Mouse (Mus musculus) midbrain, embryonic 15.5 days (tissue): Measurements from ENCODE around the gene Mex3d. TPM values are rescaled to one million over a fixed set of nuclear protein-coding genes. Genes with fewer than 3 reads are reported as not detected.

Source experiments
- ATAC-seq: fragments of 200-750 bp; cut with Nextera tagmentation; replicated peaks from 2 replicates; pipeline ENCODE4 v1.8.0; 2017; ENCODE audit warnings: moderate TSS enrichment
- H3K27ac ChIP-seq: fragments of 300-500 bp; sonication (generic); 2 replicates; pipeline ENCODE4 v1.5.1; 2015; ENCODE audit warnings: mild to moderate bottlenecking, inconsistent platforms
- H3K27me3 ChIP-seq: fragments of 300-500 bp; sonication (generic); replicated peaks from 2 replicates; pipeline ENCODE4 v1.6.1; 2015; ENCODE audit warnings: inconsistent platforms
- H3K36me3 ChIP-seq: fragments of 300-500 bp; sonication (generic); replicated peaks from 2 replicates; pipeline ENCODE4 v1.6.1; 2015; ENCODE audit warnings: inconsistent platforms
- H3K4me1 ChIP-seq: fragments of 300-500 bp; sonication (generic); 2 replicates; pipeline ENCODE4 v1.6.1; 2015; ENCODE audit warnings: inconsistent platforms
- H3K4me2 ChIP-seq: fragments of 300-500 bp; sonication (generic); 2 replicates; pipeline ENCODE4 v1.6.1; 2015; ENCODE audit warnings: inconsistent platforms, mild to moderate bottlenecking, moderate library complexity
- H3K4me3 ChIP-seq: fragments of 300-500 bp; sonication (generic); 2 replicates; pipeline ENCODE4 v1.5.1; 2015; ENCODE audit warnings: mild to moderate bottlenecking, inconsistent platforms
- H3K9ac ChIP-seq: fragments of 300-500 bp; sonication (generic); 2 replicates; pipeline ENCODE4 v1.6.1; 2015; ENCODE audit warnings: mild to moderate bottlenecking, inconsistent platforms
- H3K9me3 ChIP-seq: fragments of 300-500 bp; sonication (generic); 2 replicates; pipeline ENCODE4 v1.6.1; 2016; ENCODE audit warnings: inconsistent platforms
- WGBS: fragments of 180-500 bp; shearing (Covaris S2); methylation state at CpG from one replicate; pipeline ENCODE4 v1.1.7; 2015; ENCODE audit warnings: mixed read lengths; 5-methylcytosine and 5-hydroxymethylcytosine counted together
- polyA plus RNA-seq: library from polyadenylated mRNA; unstranded; fragments of >200 nt; fragmentation: Nextera tagmentation; extraction: Ambion mirVana; gene quantifications from 2 replicates; pipeline ENCODE4 v1.2.1, GENCODE M21; 2015

Gene Mex3d
- polyA plus RNA-seq, 1 experiment from 2014 or later = 18.3 TPM

DNA sequence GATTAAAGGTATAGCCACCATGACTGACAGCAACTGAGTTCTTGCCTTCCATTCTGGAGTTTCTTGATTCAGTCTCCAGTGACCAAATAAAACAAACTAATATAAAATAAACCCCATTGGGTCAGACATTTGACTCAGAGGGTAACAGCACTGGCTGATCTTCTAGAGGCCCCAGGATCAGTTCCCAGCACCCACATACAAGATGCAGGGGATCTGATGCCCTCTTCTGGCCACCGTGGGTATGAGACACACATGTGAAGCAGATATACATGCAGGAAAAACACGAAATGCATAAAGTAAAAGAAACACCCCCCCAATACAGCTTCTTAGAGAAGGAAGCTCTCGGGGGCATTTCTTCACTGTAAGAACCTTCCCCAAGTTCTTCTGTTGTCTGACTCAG is 37.6 kb upstream of the Mex3d start:
- peaks cover 17% of the 10 kb centered on the region; the same call in 1 of the 2 replicates for H3K4me1 ChIP-seq
- H3K27me3 ChIP-seq = no peaks in the 10 kb centered on the region
- H3K9me3 ChIP-seq = no peaks in the 10 kb centered on the region
- 97% methylated on average over 3 of the region's 3 CpGs for WGBS
- no peak overlapping the region for H3K9ac ChIP-seq
- no peak overlapping the region for H3K4me3 ChIP-seq
- no peak overlapping the region for H3K4me2 ChIP-seq
- H3K27ac ChIP-seq = no peak overlapping the region
- H3K36me3 ChIP-seq = peaks cover 54% of the 10 kb centered on the region
- no peak for ATAC-seq

DNA sequence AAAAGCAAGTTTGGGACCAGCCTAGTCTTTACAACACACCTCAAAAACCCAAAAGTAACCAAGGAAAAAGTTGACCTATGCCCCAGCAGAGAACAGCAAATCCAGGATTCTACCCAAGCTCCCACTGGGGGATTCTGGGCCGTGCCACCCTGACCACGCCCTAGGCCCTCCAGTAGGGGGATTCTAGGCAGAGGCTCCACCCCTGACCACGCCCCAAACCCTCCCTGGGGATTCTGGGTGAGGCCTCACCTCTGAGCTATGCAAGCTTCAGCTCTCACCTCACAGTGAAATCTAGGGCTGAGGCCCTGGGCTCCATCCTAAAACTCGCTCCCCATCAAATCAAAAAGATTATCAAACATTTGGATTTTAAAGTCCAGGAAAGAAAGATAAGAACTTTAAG is 36.1 kb upstream of the Mex3d start:
- Histone ChIP-seq H3K36me3 (peaks cover 61% of the 10 kb centered on the region), H3K4me3 (no peak overlapping the region), H3K27me3 (no peaks in the 10 kb centered on the region), H3K27ac (peak overlapping the region; percentile 20; the same call in 1 of the 2 replicates), H3K9ac (no peak overlapping the region), H3K4me1 (peaks cover 31% of the 10 kb centered on the region), H3K4me2 (no peak overlapping the region), H3K9me3 (no peaks in the 10 kb centered on the region)
- 55% methylated on average over 4 of the region's 4 CpGs for WGBS
- ATAC-seq = no peak

DNA sequence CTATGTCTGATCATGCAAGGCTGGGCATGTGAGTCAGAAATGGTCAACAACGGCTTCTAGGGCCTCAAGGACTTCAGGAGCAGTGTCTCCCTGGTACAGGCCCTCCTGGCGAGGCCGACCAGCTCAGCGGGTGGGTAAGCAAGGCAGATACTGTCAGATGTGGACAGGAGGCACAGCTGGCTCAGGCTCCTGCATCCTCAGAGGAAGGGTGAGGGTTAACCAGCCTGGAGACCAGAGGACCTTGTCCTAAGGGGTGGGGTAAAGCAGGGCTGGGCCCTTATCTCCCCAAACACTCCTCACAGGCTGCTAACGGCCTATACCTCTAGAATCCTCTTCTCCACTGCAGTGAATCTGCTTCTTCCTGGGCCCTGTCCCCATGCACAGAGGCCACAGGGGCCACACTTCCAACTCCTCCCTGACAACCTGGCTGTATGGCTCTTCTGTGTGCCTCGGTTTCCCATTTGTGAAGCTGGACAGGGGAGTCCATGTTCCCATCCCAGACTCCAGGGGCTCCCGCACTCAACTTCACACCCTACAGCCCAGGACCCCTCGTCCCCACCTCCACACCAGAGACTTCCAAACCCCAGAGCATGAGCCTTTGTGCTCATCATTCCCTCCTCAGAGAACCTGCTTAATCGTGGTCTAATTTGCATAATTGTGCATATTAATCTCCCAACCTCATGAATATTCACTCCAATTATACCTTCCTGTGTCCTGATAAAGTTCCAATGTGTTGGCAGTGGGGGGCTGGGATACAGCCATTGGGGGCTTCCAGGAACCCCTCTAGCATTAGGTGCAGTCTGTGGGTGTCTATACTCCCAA is 34.4 kb upstream of the Mex3d start:
- Histone ChIP-seq H3K9me3 (no peaks in the 10 kb centered on the region), H3K4me2 (no peak overlapping the region), H3K36me3 (peaks cover 67% of the 10 kb centered on the region), H3K4me3 (no peak overlapping the region), H3K4me1 (peaks cover 35% of the 10 kb centered on the region), H3K27ac (peak overlapping the region; percentile 68), H3K27me3 (no peaks in the 10 kb centered on the region), H3K9ac (no peak overlapping the region)
- WGBS = 80% methylated on average over 9 of the region's 9 CpGs
- no peak; the same call in 1 of the 2 replicates for ATAC-seq

DNA sequence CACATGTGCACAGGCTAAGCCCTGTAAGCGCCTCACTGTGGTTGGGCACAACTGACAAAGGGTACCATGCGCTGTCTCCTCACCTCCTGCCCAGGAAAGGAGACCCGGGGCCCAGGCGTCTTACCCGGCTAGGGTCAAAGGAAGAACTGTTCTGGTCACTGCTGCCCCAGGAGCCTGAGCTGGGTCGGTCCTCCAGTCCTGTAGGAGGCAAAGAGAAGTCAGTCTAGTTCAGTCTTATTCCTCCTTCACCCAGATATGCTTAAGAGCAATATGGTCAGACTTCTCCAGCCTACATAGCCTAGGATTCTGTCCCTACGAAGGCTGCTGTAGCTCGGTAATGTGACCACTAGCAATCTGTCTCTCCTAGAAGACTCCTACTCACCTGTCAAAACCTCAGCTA is 33.7 kb upstream of the Mex3d start:
- H3K9me3 ChIP-seq = no peaks in the 10 kb centered on the region
- ATAC-seq = no peak
- no peak overlapping the region for H3K4me2 ChIP-seq
- H3K4me1 ChIP-seq = peaks cover 35% of the 10 kb centered on the region
- no peaks in the 10 kb centered on the region for H3K27me3 ChIP-seq
- WGBS = 93% methylated on average over 8 of the region's 8 CpGs
- H3K9ac ChIP-seq = no peak overlapping the region
- H3K4me3 ChIP-seq = no peak overlapping the region
- peak overlapping the region; percentile 68; the same call in 1 of the 2 replicates for H3K27ac ChIP-seq
- H3K36me3 ChIP-seq = peaks cover 65% of the 10 kb centered on the region

DNA sequence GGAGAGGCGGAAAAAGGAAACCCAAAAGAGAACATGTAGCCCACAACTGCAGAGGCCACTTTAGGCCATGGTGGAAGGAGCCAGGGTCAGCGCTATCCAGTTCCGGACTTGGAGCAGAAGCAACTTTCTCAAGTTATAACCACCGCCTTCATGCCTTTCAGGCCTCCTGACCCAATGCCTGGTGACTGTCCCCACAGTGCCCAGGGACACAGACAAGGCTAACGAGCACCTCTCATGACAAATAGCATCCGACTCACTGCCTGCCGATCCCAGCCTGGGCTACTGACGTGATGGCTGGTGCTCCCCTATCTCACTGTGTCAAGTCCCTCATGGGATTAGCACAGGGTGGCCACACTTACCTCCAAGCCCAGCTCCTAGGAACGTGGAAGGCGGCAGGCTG is 33.3 kb upstream of the Mex3d start:
- H3K27me3 ChIP-seq = no peaks in the 10 kb centered on the region
- no peak overlapping the region for H3K4me2 ChIP-seq
- peaks cover 35% of the 10 kb centered on the region for H3K4me1 ChIP-seq
- H3K36me3 ChIP-seq = peaks cover 64% of the 10 kb centered on the region
- H3K4me3 ChIP-seq = no peak overlapping the region
- no peak overlapping the region for H3K27ac ChIP-seq
- 93% methylated on average over 10 of the region's 10 CpGs for WGBS
- ATAC-seq = no peak
- no peaks in the 10 kb centered on the region for H3K9me3 ChIP-seq
- no peak overlapping the region for H3K9ac ChIP-seq

DNA sequence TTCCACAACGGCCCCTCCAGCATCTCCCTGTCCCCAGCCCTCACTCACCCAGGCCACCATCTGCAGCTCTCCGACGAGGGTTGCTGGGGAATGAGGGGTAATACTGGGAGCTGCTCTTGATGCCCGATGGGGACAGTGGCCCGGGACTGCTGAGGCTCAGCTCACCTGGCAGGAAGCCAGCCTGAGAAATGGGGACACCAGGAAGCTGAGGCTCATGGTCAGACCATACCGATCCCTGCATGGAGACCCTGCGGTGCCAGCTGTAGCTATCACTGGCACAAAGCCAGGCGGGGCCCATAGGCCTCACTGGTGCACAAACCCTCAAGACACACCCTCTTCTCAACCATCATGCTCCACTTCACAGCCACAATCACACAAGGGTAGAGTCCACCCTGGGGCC is 32.0 kb upstream of the Mex3d start:
- no peak for ATAC-seq
- Histone ChIP-seq H3K4me2 (no peak overlapping the region), H3K36me3 (peaks cover 66% of the 10 kb centered on the region), H3K9ac (no peak overlapping the region), H3K9me3 (no peaks in the 10 kb centered on the region), H3K4me3 (no peak overlapping the region), H3K27me3 (no peaks in the 10 kb centered on the region), H3K27ac (peak overlapping the region; percentile 46), H3K4me1 (peaks cover 35% of the 10 kb centered on the region)
- WGBS = 64% methylated on average over 8 of the region's 8 CpGs

DNA sequence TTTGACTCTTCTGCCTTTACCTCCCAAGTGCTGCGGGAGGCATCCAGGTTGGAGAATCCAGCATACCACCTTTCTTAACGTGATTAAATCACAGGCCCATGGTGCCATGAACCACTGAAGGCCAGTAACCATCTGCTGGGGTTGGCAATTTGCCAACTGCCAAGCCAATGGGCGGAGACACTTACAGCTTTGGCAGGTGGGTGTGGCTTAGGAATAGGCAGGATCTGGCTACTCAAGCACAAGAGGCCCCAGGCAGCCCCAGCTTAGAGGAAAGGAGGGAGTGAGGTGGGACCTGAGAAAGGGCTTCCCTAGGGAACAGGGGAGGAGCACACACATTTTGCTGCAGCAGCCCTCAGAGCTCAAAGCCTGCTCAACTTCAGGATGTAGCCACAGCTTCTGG is 30.9 kb upstream of the Mex3d start:
- Histone ChIP-seq H3K4me1 (peaks cover 31% of the 10 kb centered on the region), H3K27me3 (no peaks in the 10 kb centered on the region), H3K27ac (peak overlapping the region; percentile 46; the same call in 1 of the 2 replicates), H3K4me3 (no peak overlapping the region), H3K4me2 (no peak overlapping the region), H3K9me3 (no peaks in the 10 kb centered on the region), H3K36me3 (peaks cover 75% of the 10 kb centered on the region), H3K9ac (no peak overlapping the region)
- 40% methylated on average over 3 of the region's 3 CpGs for WGBS
- ATAC-seq = no peak

DNA sequence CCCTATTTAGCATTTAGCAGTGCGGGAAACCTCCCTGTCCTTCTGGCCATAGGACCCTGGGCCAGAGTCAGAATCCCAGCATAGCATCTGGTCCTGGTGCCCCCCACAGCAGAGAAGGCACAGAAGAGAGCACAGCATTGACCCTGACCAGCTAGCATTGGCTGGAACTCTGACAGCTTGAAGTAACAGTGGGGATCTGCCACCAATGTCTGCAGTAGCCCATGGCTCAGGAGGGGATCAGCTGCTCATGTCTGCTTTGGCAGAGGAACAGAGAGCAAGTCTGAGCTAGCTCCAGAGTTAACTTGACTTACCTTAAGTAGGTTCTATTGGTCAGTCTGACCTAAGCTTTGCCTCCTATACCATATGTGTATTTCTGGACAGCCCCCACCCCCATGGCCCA is 30.4 kb upstream of the Mex3d start:
- H3K4me1 ChIP-seq = peaks cover 28% of the 10 kb centered on the region
- 91% methylated on average over 1 of the region's 1 CpGs for WGBS
- H3K4me3 ChIP-seq = no peak overlapping the region
- peaks cover 80% of the 10 kb centered on the region for H3K36me3 ChIP-seq
- H3K27ac ChIP-seq = 0 out of 2 replicates have a peak overlapping the region, but pooled peaks have one; percentile 25
- no peaks in the 10 kb centered on the region for H3K27me3 ChIP-seq
- no peak for ATAC-seq
- no peak overlapping the region for H3K9ac ChIP-seq
- H3K4me2 ChIP-seq = no peak overlapping the region
- no peaks in the 10 kb centered on the region for H3K9me3 ChIP-seq

DNA sequence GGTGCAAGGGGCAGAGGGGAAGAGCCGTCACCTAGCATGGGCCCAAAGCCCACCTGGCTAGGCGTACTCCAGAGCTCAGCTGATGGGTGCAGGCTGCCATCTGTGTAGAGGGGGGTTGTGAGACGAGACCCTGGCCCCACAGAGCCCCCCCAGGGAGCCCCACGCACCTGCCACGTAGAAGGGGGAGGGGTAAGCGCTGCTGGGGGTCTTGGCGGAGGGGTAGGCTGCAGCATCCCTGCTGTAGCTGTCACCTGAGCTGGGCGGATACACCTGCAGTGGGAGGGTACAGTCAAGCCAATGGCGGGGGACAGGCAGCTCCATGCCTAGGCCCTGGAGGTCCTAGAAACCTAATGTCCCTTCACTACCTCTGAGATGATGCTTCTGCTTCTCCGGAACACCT is 29.9 kb upstream of the Mex3d start:
- Histone ChIP-seq H3K27ac (0 out of 2 replicates have a peak overlapping the region, but pooled peaks have one; percentile 25), H3K4me2 (no peak overlapping the region), H3K9ac (no peak overlapping the region), H3K4me1 (peaks cover 27% of the 10 kb centered on the region), H3K36me3 (peaks cover 84% of the 10 kb centered on the region), H3K4me3 (no peak overlapping the region), H3K9me3 (no peaks in the 10 kb centered on the region), H3K27me3 (no peaks in the 10 kb centered on the region)
- 92% methylated on average over 10 of the region's 10 CpGs for WGBS
- no peak for ATAC-seq

DNA sequence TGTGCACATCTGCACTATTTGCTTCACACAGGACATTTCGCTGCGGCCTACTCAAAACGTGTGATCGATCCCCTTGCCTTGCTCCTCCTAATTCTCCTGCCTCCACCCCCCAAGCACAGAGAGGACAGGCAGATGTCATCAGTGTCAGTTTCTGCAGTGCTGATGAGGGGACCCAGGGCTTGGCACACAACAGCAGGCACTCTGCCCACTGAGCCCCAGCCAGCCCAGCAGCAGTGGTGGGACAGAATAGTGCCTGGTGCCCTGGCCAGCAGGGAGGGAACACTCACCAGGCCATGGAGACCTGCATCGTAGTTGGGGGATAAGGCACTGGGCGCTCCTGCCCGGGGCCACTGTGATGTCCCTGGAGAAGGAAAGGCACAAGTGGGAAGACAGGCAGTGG is 28.1 kb upstream of the Mex3d start:
- peaks cover 18% of the 10 kb centered on the region for H3K4me1 ChIP-seq
- no peak for ATAC-seq
- WGBS = 92% methylated on average over 7 of the region's 7 CpGs
- H3K4me2 ChIP-seq = no peak overlapping the region
- peaks cover 93% of the 10 kb centered on the region for H3K36me3 ChIP-seq
- no peak overlapping the region for H3K9ac ChIP-seq
- H3K27me3 ChIP-seq = no peaks in the 10 kb centered on the region
- no peak overlapping the region for H3K4me3 ChIP-seq
- H3K9me3 ChIP-seq = no peaks in the 10 kb centered on the region
- no peak overlapping the region for H3K27ac ChIP-seq

DNA sequence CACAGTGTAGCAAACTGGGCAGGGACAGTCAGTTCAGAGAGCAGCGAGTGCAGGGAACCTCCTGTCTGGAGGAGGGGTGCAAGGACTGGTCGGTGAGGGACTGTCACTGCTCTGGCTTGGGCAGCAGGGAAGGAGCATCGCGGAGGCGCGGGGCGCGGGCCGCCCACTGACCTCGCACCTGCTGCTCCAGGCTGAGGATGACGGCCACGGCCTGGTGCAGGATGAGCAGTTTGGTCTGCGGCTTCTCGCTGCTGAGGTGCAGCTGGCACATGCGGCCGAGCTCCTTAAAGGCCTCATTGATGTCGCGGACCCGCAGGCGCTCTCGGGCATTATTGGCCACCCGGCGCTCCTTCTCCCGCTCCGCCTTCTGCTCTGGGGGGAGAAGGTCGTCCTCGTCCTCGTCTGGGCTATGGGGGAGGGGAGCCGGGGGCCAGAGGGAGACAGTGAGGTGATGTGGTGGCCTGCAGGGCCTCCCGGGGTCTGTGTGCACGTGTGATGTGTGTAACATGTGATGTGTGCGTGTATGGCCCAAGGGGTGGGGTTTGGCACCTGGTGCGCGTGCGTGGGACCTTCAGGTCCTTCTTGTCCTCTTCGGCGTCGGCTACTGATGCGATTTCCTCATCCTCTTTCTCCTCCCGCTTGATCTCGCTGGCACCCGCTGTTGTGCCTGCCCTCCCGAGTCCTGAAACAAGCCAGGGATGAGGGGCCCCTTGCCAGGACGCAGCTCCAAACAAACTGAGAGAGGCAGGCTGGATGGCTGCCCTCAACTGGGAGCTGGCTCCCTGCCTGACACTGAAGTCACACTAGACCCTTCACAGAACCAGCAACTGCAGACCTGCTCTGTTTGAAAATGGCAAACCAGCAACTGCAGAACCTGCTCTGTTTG is 25.4 kb upstream of the Mex3d start:
- H3K27ac ChIP-seq = peak overlapping the region; percentile 45; the same call in 1 of the 2 replicates
- no peaks in the 10 kb centered on the region for H3K9me3 ChIP-seq
- ATAC-seq = no peak
- 0 out of 2 replicates have a peak, but pooled peaks cover 1% of the 10 kb centered on the region for H3K4me1 ChIP-seq
- WGBS = 82% methylated on average over 44 of the region's 44 CpGs
- no peak overlapping the region for H3K4me2 ChIP-seq
- no peak overlapping the region for H3K9ac ChIP-seq
- no peaks in the 10 kb centered on the region for H3K27me3 ChIP-seq
- peaks cover 78% of the 10 kb centered on the region for H3K36me3 ChIP-seq
- no peak overlapping the region for H3K4me3 ChIP-seq

DNA sequence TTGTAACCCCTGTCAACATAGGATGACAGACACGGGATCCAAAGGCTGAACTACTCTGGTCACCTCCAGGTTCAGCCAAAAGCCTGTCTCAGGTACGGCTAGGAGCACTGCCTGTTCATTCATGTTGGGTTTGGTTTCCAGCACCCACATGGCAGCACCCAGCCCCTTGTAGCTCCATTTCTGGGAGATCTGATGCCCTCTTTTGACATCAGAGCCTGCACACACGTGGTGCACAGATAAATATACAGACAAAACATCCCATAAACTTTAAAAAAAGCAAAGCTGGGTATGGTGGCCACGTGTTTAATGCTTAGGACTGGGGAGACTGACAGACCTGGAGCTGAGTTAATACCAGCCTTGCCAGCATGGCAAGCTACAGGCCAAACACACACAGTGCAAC is 20.5 kb upstream of the Mex3d start:
- no peaks in the 10 kb centered on the region for H3K9me3 ChIP-seq

More for the DNA sequence above, 20.5 kb upstream of the Mex3d start:
- Histone ChIP-seq H3K27me3 (no peaks in the 10 kb centered on the region), H3K4me1 (peaks cover 33% of the 10 kb centered on the region), H3K4me3 (no peak overlapping the region), H3K4me2 (no peak overlapping the region), H3K9ac (no peak overlapping the region), H3K27ac (no peak overlapping the region), H3K36me3 (peaks cover 42% of the 10 kb centered on the region)
- ATAC-seq = no peak
- 54% methylated on average over 4 of the region's 4 CpGs for WGBS
